Mouse (Mus musculus): ENCODE measurements around the gene Epn3.

DNA sequence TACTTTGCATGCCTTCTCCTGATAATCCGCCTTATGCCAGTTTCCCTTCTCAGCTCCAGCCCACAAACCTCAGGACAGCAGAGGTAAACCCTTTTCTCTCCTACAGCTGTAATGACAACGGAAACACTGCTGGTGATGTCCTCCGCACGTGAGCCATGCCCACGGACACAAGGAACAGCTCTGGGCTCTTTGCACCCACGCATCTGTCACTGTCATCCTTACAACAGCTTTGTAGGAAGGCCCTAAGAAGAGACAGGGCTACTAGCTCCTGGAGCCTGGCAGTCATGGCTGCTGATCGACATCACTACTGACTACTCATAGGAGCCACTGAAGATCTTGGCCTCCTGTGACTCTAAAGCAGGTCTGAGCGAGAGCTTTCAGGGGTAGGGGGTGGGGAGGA, 33.4 kb upstream of the Epn3 start:
- TF ChIP-seq JUND (conservative IDR thresholded peaks at IDR 0.05; ENCODE audit: low read depth, low read length) (no peak), POLR2A (IDR thresholded peaks at IDR 0.05; ENCODE audit: low read depth, low read length) (no peak), ZNF384 (IDR thresholded peaks at IDR 0.05; ENCODE audit: low read depth, low read length) (no peak), ELF1 (IDR thresholded peaks at IDR 0.05; ENCODE audit: low read depth, low read length) (no peak)

Measured in CH12.LX (cell line).